ENCODE assay signal across 25 mouse cellular contexts in the genomic region with DNA sequence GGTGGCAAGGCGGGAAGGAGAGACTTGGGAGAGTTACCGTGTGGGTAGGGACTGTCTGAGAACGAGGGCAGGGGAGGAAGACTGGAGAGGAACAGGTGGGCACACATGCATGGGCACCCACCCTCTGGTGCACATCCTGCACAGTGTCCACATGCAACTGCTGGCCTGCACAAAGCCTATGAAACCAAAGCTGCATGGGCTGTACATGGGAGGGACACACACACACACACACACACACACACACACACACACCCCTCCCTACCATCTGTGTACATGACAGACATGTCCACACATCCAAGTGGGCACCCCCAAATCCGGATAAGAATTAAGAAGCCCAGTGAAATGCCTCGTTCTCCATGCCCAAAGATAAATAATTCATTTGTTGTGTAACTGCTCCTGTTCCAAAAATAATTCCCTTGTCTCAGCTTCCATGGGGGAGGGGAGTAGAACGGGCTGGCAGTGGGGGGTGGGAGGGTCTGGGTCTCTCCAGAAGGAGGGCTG. TPM values are rescaled to one million over a fixed set of nuclear protein-coding genes. Genes with fewer than 3 reads are reported as not detected.
DNase-seq lines count a peak whose midpoint lies in the region; ATAC-seq and TF ChIP-seq lines count a peak whose summit lies in the region.
"Had no signal": no experiment of that assay in that cellular context is flagged by ENCODE, and none has a peak within 500 bp of the region (broad histone marks: within the 10 kb centered on the region; RNA-seq: fewer than 3 reads in every experiment).

No protein-coding gene starts in this region.

- H3K4me3 ChIP-seq in forebrain, embryonic 14.5 days (ENCODE audit: low read depth, low read length), result no peak overlapping the region
- no peak overlapping the region for H3K4me3 ChIP-seq in forebrain, embryonic 11.5 days (ENCODE audit: low read depth, low read length)
- H3K4me3 ChIP-seq in left cerebral cortex, adult 2 months, result no peak overlapping the region
- no peak overlapping the region for H3K4me3 ChIP-seq in forebrain, postnatal 0 days (ENCODE audit: low read depth, low read length)
- H3K4me3 ChIP-seq: embryonic facial prominence, embryonic 13.5 days; hindbrain, embryonic 12.5 days; midbrain, embryonic 12.5 days; myocyte; neural tube, embryonic 12.5 days had no signal

- H3K27ac ChIP-seq in forebrain, embryonic 14.5 days (ENCODE audit: low read depth, low read length), result peak overlapping the region; percentile 21; the same call in 1 of the 2 replicates
- no peak overlapping the region for H3K27ac ChIP-seq in forebrain, embryonic 11.5 days (ENCODE audit: low read depth, low read length)
- H3K27ac ChIP-seq in left cerebral cortex, adult 2 months, result peak overlapping the region; percentile 85
- H3K27ac ChIP-seq in forebrain, postnatal 0 days (ENCODE audit: low read depth, low read length), result peak overlapping the region; percentile 74
- H3K27ac ChIP-seq: embryonic facial prominence, embryonic 13.5 days; hindbrain, embryonic 12.5 days; liver, embryonic 14.5 days; midbrain, embryonic 12.5 days; neural tube, embryonic 12.5 days had no signal

- TF ChIP-seq CTCF in left cerebral cortex, adult 2 months (IDR thresholded peaks at IDR 0.05), result no peak
- TF ChIP-seq CTCF in forebrain, postnatal 0 days (IDR thresholded peaks at IDR 0.05; ENCODE audit: low read depth), result no peak

- DNase-seq in forebrain, embryonic 14.5 days (ENCODE audit: low spot score), result peak; percentile 45
- DNase-seq in forebrain, embryonic 11.5 days (ENCODE audit: low spot score), result no peak
- no peak for DNase-seq in left cerebral cortex, adult 2 months (ENCODE audit: extremely low spot score in 1 of 2, low spot score in 2 of 2)
- DNase-seq in left cerebral cortex, adult 18-20 months (ENCODE audit: low spot score in 2 of 2), result no peak
- peak; percentile 49 for DNase-seq in brain, adult 2 months (ENCODE audit: low read depth, low spot score)
- peak; percentile 59 for DNase-seq in forebrain, postnatal 0 days
- no peak for DNase-seq in cerebellum, postnatal 14 days
- DNase-seq: adrenal gland, adult 8-10 months; cerebellum, adult 11 months; cerebellum, adult 9-10 months; gastrocnemius, postnatal 10 days; kidney, adult 9 months; kidney, postnatal 10 days; liver; lung, embryonic 14.5 days had no signal

- 43% methylated on average over 6 of the region's 6 CpGs for WGBS in forebrain, embryonic 14.5 days
- 69% methylated on average over 6 of the region's 6 CpGs for WGBS in forebrain, embryonic 11.5 days
- 26% methylated on average over 6 of the region's 6 CpGs for WGBS in forebrain, postnatal 0 days

- H3K9me3 ChIP-seq in forebrain, embryonic 14.5 days (replicated peaks; ENCODE audit: control insufficient read depth, low read length), result no peaks in the 10 kb centered on the region
- H3K9me3 ChIP-seq in forebrain, embryonic 11.5 days (ENCODE audit: control insufficient read depth, low read length), result no peaks in the 10 kb centered on the region
- no peaks in the 10 kb centered on the region for H3K9me3 ChIP-seq in forebrain, postnatal 0 days (ENCODE audit: low read length)
- H3K9me3 ChIP-seq: embryonic facial prominence, embryonic 13.5 days; G1E; hindbrain, embryonic 12.5 days; midbrain, embryonic 12.5 days; neural tube, embryonic 12.5 days had no signal

- H3K36me3 ChIP-seq in forebrain, embryonic 14.5 days (ENCODE audit: control insufficient read depth, insufficient read depth, low read length), result no peaks in the 10 kb centered on the region
- no peaks in the 10 kb centered on the region for H3K36me3 ChIP-seq in forebrain, embryonic 11.5 days (ENCODE audit: control insufficient read depth, insufficient read depth, low read length)
- peaks cover 27% of the 10 kb centered on the region for H3K36me3 ChIP-seq in forebrain, postnatal 0 days (ENCODE audit: insufficient read depth)
- H3K36me3 ChIP-seq: embryonic facial prominence, embryonic 13.5 days; G1E; hindbrain, embryonic 12.5 days; midbrain, embryonic 12.5 days; neural tube, embryonic 12.5 days had no signal

- peaks cover 20% of the 10 kb centered on the region for H3K4me1 ChIP-seq in forebrain, embryonic 14.5 days (ENCODE audit: control insufficient read depth, insufficient read depth, low read length)
- H3K4me1 ChIP-seq in forebrain, embryonic 11.5 days (replicated peaks; ENCODE audit: control insufficient read depth, insufficient read depth, low read length), result peaks cover 2% of the 10 kb centered on the region; the same call in 1 of the 2 replicates
- peaks cover 21% of the 10 kb centered on the region; the same call in 1 of the 2 replicates for H3K4me1 ChIP-seq in forebrain, postnatal 0 days (ENCODE audit: insufficient read depth)

- intact Hi-C loops in left cerebral cortex, adult 2 months (cut with DNase I), result loop anchor here (2.0 kb wide), 2 partner anchors 38 kb away; no protein-coding TSS in a partner anchor

- ATAC-seq in forebrain, embryonic 14.5 days, result peak; percentile 22; the same call in 1 of the 2 replicates
- ATAC-seq in forebrain, embryonic 11.5 days (replicated peaks; ENCODE audit: low FRiP score), result no peak
- peak; percentile 53 for ATAC-seq in forebrain, postnatal 0 days
- ATAC-seq: intestine, postnatal 0 days had no signal

- no peak overlapping the region for H3K9ac ChIP-seq in forebrain, embryonic 14.5 days (ENCODE audit: low read length)
- H3K9ac ChIP-seq in forebrain, embryonic 11.5 days (ENCODE audit: low read length), result no peak overlapping the region
- peak overlapping the region; percentile 10; the same call in 1 of the 2 replicates for H3K9ac ChIP-seq in forebrain, postnatal 0 days
- H3K9ac ChIP-seq: embryonic facial prominence, embryonic 13.5 days; liver, embryonic 14.5 days; lung, embryonic 14.5 days; midbrain, embryonic 12.5 days; neural tube, embryonic 12.5 days had no signal

- peaks cover 16% of the 10 kb centered on the region for H3K27me3 ChIP-seq in forebrain, embryonic 14.5 days (replicated peaks; ENCODE audit: control insufficient read depth, insufficient read depth, low read length)
- H3K27me3 ChIP-seq in forebrain, embryonic 11.5 days (ENCODE audit: control insufficient read depth, insufficient read depth, low read length), result peaks cover 27% of the 10 kb centered on the region
- no peaks in the 10 kb centered on the region for H3K27me3 ChIP-seq in forebrain, postnatal 0 days (ENCODE audit: insufficient read depth, low read length)

- H3K4me2 ChIP-seq in forebrain, embryonic 14.5 days (ENCODE audit: low read length), result no peak overlapping the region
- H3K4me2 ChIP-seq in forebrain, embryonic 11.5 days (ENCODE audit: low read depth, low read length, severe bottlenecking), result no peak overlapping the region
- no peak overlapping the region for H3K4me2 ChIP-seq in forebrain, postnatal 0 days (ENCODE audit: low read depth)
- H3K4me2 ChIP-seq: embryonic facial prominence, embryonic 13.5 days; hindbrain, embryonic 12.5 days; lung, embryonic 14.5 days; midbrain, embryonic 12.5 days; neural tube, embryonic 12.5 days had no signal

RNA-seq across cellular contexts. Expression of gene Elfn2, which starts 43.6 kb away (rescaled TPM):
- polyA plus RNA-seq in forebrain, embryonic 14.5 days (2014; fragmentation: Nextera tagmentation; extraction: Ambion mirVana), result 3.7 and 5.3 TPM in 2 replicates
- 0.08 and 0.20 TPM in 2 replicates for polyA plus RNA-seq in forebrain, embryonic 11.5 days (2014; fragmentation: Nextera tagmentation; extraction: Ambion mirVana)
- total RNA-seq in left cerebral cortex, adult 2 months (2021), result 100 to 1,000 TPM; 144 to 177 TPM
- total RNA-seq in left cerebral cortex, adult 18-20 months (2021), result 100 to 1,000 TPM; 165 to 168 TPM
- total RNA-seq in forebrain, postnatal 0 days (2014; rRNA removed), result 33.9 and 51.6 TPM in 2 replicates
- polyA plus RNA-seq in forebrain, postnatal 0 days (2015; fragmentation: Nextera tagmentation; extraction: Ambion mirVana), result 8.1 and 10.1 TPM in 2 replicates
- polyA plus RNA-seq: G1E; heart, embryonic 14.5 days; limb, embryonic 11.5 days; liver, embryonic 14.5 days had no signal

Comparison
In these comparisons a context has a peak if more than half of its experiments do, and no peak if none do; other contexts are left out.
1. DNase-seq: peak in forebrain, embryonic 14.5 days (single experiment), brain, adult 2 months (single experiment) and forebrain, postnatal 0 days (single experiment); none in forebrain, embryonic 11.5 days (single experiment), left cerebral cortex, adult 2 months (0 of 2), left cerebral cortex, adult 18-20 months (0 of 2) and cerebellum, postnatal 14 days (0 of 2).